In genomic region chr6:66984079-66984478, GRCm38 (mm10) we compare ENCODE assay signal across 26 mouse cellular contexts.
"Had no signal": no experiment of that assay in that cellular context is flagged by ENCODE, and none has a peak within 500 bp of the region (broad histone marks: within the 10 kb centered on the region; RNA-seq: fewer than 3 reads in every experiment).

No protein-coding gene starts in this region.

- H3K9ac ChIP-seq: forebrain, postnatal 0 days; heart, embryonic 13.5 days; heart, embryonic 15.5 days; hindbrain, embryonic 12.5 days; hindbrain, embryonic 14.5 days; intestine, embryonic 15.5 days; kidney, embryonic 15.5 days; limb, embryonic 12.5 days; liver, embryonic 13.5 days; liver, embryonic 15.5 days had no signal

- DNase-seq: forebrain, postnatal 0 days; gastrocnemius, postnatal 14 days; gastrocnemius, postnatal 36 days; heart, adult 2 months; heart, postnatal 4 days; kidney, adult 18-20 months; kidney, adult 9 months; kidney, postnatal 14 days; kidney, postnatal 36 days; liver; liver, embryonic 13.5 days had no signal

- H3K9me3 ChIP-seq: heart, embryonic 13.5 days; heart, embryonic 15.5 days; hindbrain, embryonic 10.5 days; hindbrain, embryonic 12.5 days; intestine, embryonic 15.5 days; kidney, embryonic 15.5 days; limb, embryonic 10.5 days; limb, embryonic 12.5 days; liver, embryonic 13.5 days; liver, embryonic 15.5 days had no signal

- H3K4me3 ChIP-seq: heart, adult 2 months; heart, embryonic 13.5 days; heart, embryonic 15.5 days; hindbrain, embryonic 10.5 days; hindbrain, embryonic 12.5 days; intestine, embryonic 15.5 days; kidney, embryonic 15.5 days; left cerebral cortex, adult 2 months; limb, embryonic 10.5 days; limb, embryonic 12.5 days; liver, embryonic 13.5 days; liver, embryonic 15.5 days had no signal

- H3K36me3 ChIP-seq: heart, embryonic 13.5 days; heart, embryonic 15.5 days; hindbrain, embryonic 10.5 days; hindbrain, embryonic 12.5 days; intestine, embryonic 15.5 days; kidney, embryonic 15.5 days; limb, embryonic 10.5 days; limb, embryonic 12.5 days; liver, embryonic 13.5 days; liver, embryonic 15.5 days had no signal

- H3K4me2 ChIP-seq: heart, embryonic 11.5 days; heart, embryonic 13.5 days; heart, embryonic 15.5 days; hindbrain, embryonic 12.5 days; hindbrain, embryonic 14.5 days; intestine, embryonic 15.5 days; kidney, embryonic 15.5 days; limb, embryonic 12.5 days; liver, embryonic 13.5 days; liver, embryonic 15.5 days had no signal

- H3K27me3 ChIP-seq: heart, embryonic 13.5 days; heart, embryonic 15.5 days; hindbrain, embryonic 12.5 days; intestine, embryonic 15.5 days; kidney, embryonic 15.5 days; limb, embryonic 12.5 days; liver, embryonic 13.5 days; liver, embryonic 15.5 days had no signal

- H3K4me1 ChIP-seq: hindbrain, embryonic 12.5 days had no signal

- ATAC-seq: forebrain, postnatal 0 days; hindbrain, embryonic 16.5 days; inflammation-experienced regulatory T-cells, adult 6 months had no signal

- H3K27ac ChIP-seq: heart, adult 2 months; heart, embryonic 13.5 days; heart, embryonic 15.5 days; hindbrain, embryonic 10.5 days; hindbrain, embryonic 12.5 days; hindbrain, embryonic 14.5 days; intestine, embryonic 15.5 days; kidney, embryonic 15.5 days; kidney, postnatal 0 days; left cerebral cortex, adult 2 months; limb, embryonic 10.5 days; limb, embryonic 12.5 days; liver, embryonic 13.5 days; liver, embryonic 15.5 days had no signal
